Mouse (Mus musculus): Measurements from ENCODE around the gene Capza2.

DNA sequence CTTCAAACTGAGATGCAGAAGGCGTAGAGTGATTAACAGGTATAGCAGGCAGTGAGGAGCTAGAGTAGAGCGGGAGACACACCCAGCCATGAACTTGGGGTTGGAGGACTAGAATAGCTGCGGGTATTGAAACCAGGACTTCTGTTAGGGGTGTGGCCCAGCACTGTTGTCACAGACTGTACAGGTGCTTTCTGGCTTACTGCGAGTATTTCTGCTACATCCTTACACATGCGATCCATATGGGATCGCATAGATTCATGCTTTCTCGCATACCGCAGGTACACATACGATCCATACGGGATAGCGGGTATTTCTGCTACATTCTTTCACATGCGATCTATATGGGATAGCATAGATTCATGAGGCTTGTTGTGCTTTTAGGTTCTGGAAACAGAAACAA is 32.3 kb downstream of the Capza2 start:
- no peak for TF ChIP-seq CTCF (IDR thresholded peaks at IDR 0.05; ENCODE audit: control insufficient read depth, insufficient read depth, insufficient replicate concordance, low read depth, low read length)
- TF ChIP-seq POLR2A (IDR thresholded peaks at IDR 0.05; ENCODE audit: control insufficient read depth, low read depth, low read length): no peak

Measured in testis, adult 2 months (tissue).